Mouse (Mus musculus) forebrain, embryonic 16.5 days (tissue): ENCODE measurements around the gene Olfr1441. TPM values are rescaled to one million over a fixed set of nuclear protein-coding genes. Genes with fewer than 3 reads are reported as not detected.

ENCODE experiments used
- ATAC-seq: fragments of 200-750 bp; cut with Nextera tagmentation; 2 replicates; pipeline ENCODE4 v1.8.0; 2017; ENCODE audit warnings: mild to moderate bottlenecking, moderate library complexity
- H3K27ac ChIP-seq: fragments of 300-500 bp; sonication (generic); 2 replicates; pipeline ENCODE4 v1.5.1; 2014; ENCODE audit warnings: low read length, control low read depth
- H3K27me3 ChIP-seq: fragments of 300-500 bp; sonication (generic); replicated peaks from 2 replicates; pipeline ENCODE4 v1.6.1; 2014; ENCODE audit warnings: low read length; ENCODE audit not compliant: control insufficient read depth, insufficient read depth
- H3K36me3 ChIP-seq: fragments of 300-500 bp; sonication (generic); 2 replicates; pipeline ENCODE4 v1.6.1; 2014; ENCODE audit not compliant: control insufficient read depth, insufficient read depth
- H3K4me1 ChIP-seq: fragments of 300-500 bp; sonication (generic); replicated peaks from 2 replicates; pipeline ENCODE4 v1.6.1; 2014; ENCODE audit warnings: low read length; ENCODE audit not compliant: control insufficient read depth, insufficient read depth
- H3K4me2 ChIP-seq: fragments of 300-500 bp; sonication (generic); 2 replicates; pipeline ENCODE4 v1.6.1; 2014; ENCODE audit warnings: mild to moderate bottlenecking, low read length, control low read depth
- H3K4me3 ChIP-seq: fragments of 300-500 bp; sonication (generic); replicated peaks from 2 replicates; pipeline ENCODE4 v1.5.1; 2014; ENCODE audit warnings: mild to moderate bottlenecking, low read length, control low read depth
- H3K9ac ChIP-seq: fragments of 300-500 bp; sonication (generic); replicated peaks from 2 replicates; pipeline ENCODE4 v1.6.1; 2014; ENCODE audit warnings: low read depth, low read length, control low read depth
- H3K9me3 ChIP-seq: fragments of 300-500 bp; sonication (generic); 2 replicates; pipeline ENCODE4 v1.6.1; 2016; ENCODE audit warnings: low read length; ENCODE audit not compliant: control insufficient read depth
- WGBS: fragments of 180-500 bp; shearing (Covaris S2); extraction: QIAGEN DNeasy Blood & Tissue Kit; methylation state at CpG from one replicate; pipeline ENCODE4 v1.1.7; 2014; 5-methylcytosine and 5-hydroxymethylcytosine counted together
- polyA plus RNA-seq: library from polyadenylated mRNA; unstranded; fragments of >200 nt; fragmentation: Nextera tagmentation; extraction: Ambion mirVana; gene quantifications from 2 replicates; pipeline ENCODE4 v1.2.1, GENCODE M21; 2015

The Olfr1441 gene
- polyA plus RNA-seq, 1 experiment from 2014 or later = not detected

GRCm38 (mm10) chr19:12472381-12472976 lies 55.2 kb downstream of the Olfr1441 start:
- no peaks in the 10 kb centered on the region for H3K9me3 ChIP-seq
- WGBS = 92% methylated on average over 5 of the region's 5 CpGs
- H3K27me3 ChIP-seq = no peaks in the 10 kb centered on the region
- H3K4me2 ChIP-seq = no peak overlapping the region
- H3K9ac ChIP-seq = no peak overlapping the region
- ATAC-seq = no peak
- H3K36me3 ChIP-seq = peaks cover 9% of the 10 kb centered on the region
- H3K4me3 ChIP-seq = no peak overlapping the region
- H3K4me1 ChIP-seq = peaks cover 9% of the 10 kb centered on the region
- H3K27ac ChIP-seq = no peak overlapping the region

Other genes with a start within 250 kb of the Olfr1441 start
- gene Olfr1555-ps1, start 247.3 kb upstream of the Olfr1441 start, polyA plus RNA-seq = not detected in 2 replicates
- gene Olfr1431, start 216.8 kb upstream of the Olfr1441 start, polyA plus RNA-seq = not detected in 2 replicates
- gene Olfr1432, start 184.8 kb upstream of the Olfr1441 start, polyA plus RNA-seq = not detected in 2 replicates
- gene Olfr262, start 175.8 kb upstream of the Olfr1441 start, polyA plus RNA-seq = not detected in 2 replicates
- gene Olfr235, start 156.4 kb upstream of the Olfr1441 start, polyA plus RNA-seq = not detected in 2 replicates
- gene Olfr1434, start 137.6 kb upstream of the Olfr1441 start, polyA plus RNA-seq = not detected in 2 replicates
- not detected in 2 replicates for gene Olfr1436, start 118.3 kb upstream of the Olfr1441 start, polyA plus RNA-seq
- not detected in 2 replicates for gene Olfr1437, start 92.3 kb upstream of the Olfr1441 start, polyA plus RNA-seq
- not detected in 2 replicates for gene Olfr1438-ps1, start 81.5 kb upstream of the Olfr1441 start, polyA plus RNA-seq
- gene Olfr1440, start 30.2 kb upstream of the Olfr1441 start, polyA plus RNA-seq = not detected in 2 replicates
- gene Pfpl, start 10.5 kb downstream of the Olfr1441 start, polyA plus RNA-seq = not detected in 2 replicates
- gene Mpeg1, start 43.3 kb downstream of the Olfr1441 start, polyA plus RNA-seq = 0.39 and 0.47 TPM in 2 replicates
- gene Dtx4, start 84.0 kb downstream of the Olfr1441 start, polyA plus RNA-seq = 20.3 and 21.3 TPM in 2 replicates
- 7.7 and 9.8 TPM in 2 replicates for gene Fam111a, start 128.3 kb downstream of the Olfr1441 start, polyA plus RNA-seq
- 0.21 TPM in 1 of 2 replicates, not detected in the other for gene Gm4952, start 182.5 kb downstream of the Olfr1441 start, polyA plus RNA-seq
- not detected in 2 replicates for gene Glyat, start 215.9 kb downstream of the Olfr1441 start, polyA plus RNA-seq